Mouse (Mus musculus) neural tube, embryonic 12.5 days (tissue): ENCODE data around the gene Lyrm9. TPM values are rescaled to one million over a fixed set of nuclear protein-coding genes. Genes with fewer than 3 reads are reported as not detected.
"Not testable (repeated sequence)": the region's sequence is repeated elsewhere in the genome, so short reads cannot be mapped to it uniquely, and the experiment has no call there.

ENCODE experiments used
- ATAC-seq: fragments of 200-750 bp; cut with Nextera tagmentation; 2 replicates; pipeline ENCODE4 v1.8.0; 2017; ENCODE audit warnings: low read depth, mild to moderate bottlenecking, moderate TSS enrichment, moderate library complexity; ENCODE audit not compliant: low FRiP score
- H3K27ac ChIP-seq: fragments of 300-500 bp; sonication (generic); 2 replicates; pipeline ENCODE4 v1.5.1; 2016
- H3K27me3 ChIP-seq: fragments of 300-500 bp; sonication (generic); replicated peaks from 2 replicates; pipeline ENCODE4 v1.6.1; 2016; ENCODE audit warnings: mild to moderate bottlenecking
- H3K36me3 ChIP-seq: fragments of 300-500 bp; sonication (generic); 2 replicates; pipeline ENCODE4 v1.6.1; 2016; ENCODE audit warnings: mild to moderate bottlenecking
- H3K4me1 ChIP-seq: fragments of 300-500 bp; sonication (generic); 2 replicates; pipeline ENCODE4 v1.6.1; 2016
- H3K4me2 ChIP-seq: fragments of 300-500 bp; sonication (generic); replicated peaks from 2 replicates; pipeline ENCODE4 v1.6.1; 2016; ENCODE audit warnings: mild to moderate bottlenecking
- H3K4me3 ChIP-seq: fragments of 300-500 bp; sonication (generic); 2 replicates; pipeline ENCODE4 v1.5.1; 2016
- H3K9ac ChIP-seq: fragments of 300-500 bp; sonication (generic); 2 replicates; pipeline ENCODE4 v1.6.1; 2016; ENCODE audit warnings: mild to moderate bottlenecking
- H3K9me3 ChIP-seq: fragments of 300-500 bp; sonication (generic); 2 replicates; pipeline ENCODE4 v1.6.1; 2016; ENCODE audit warnings: mild to moderate bottlenecking
- WGBS: fragments of 180-500 bp; shearing (Covaris S2); methylation state at CpG from one replicate; pipeline ENCODE4 v1.1.7; 2016; 5-methylcytosine and 5-hydroxymethylcytosine counted together
- polyA plus RNA-seq: library from polyadenylated mRNA; unstranded; fragments of >200 nt; fragmentation: Nextera tagmentation; extraction: Ambion mirVana; gene quantifications from 2 replicates; pipeline ENCODE4 v1.2.1, GENCODE M21; 2016

The Lyrm9 gene
- polyA plus RNA-seq, 1 experiment from 2014 or later, result 22.0 TPM

DNA sequence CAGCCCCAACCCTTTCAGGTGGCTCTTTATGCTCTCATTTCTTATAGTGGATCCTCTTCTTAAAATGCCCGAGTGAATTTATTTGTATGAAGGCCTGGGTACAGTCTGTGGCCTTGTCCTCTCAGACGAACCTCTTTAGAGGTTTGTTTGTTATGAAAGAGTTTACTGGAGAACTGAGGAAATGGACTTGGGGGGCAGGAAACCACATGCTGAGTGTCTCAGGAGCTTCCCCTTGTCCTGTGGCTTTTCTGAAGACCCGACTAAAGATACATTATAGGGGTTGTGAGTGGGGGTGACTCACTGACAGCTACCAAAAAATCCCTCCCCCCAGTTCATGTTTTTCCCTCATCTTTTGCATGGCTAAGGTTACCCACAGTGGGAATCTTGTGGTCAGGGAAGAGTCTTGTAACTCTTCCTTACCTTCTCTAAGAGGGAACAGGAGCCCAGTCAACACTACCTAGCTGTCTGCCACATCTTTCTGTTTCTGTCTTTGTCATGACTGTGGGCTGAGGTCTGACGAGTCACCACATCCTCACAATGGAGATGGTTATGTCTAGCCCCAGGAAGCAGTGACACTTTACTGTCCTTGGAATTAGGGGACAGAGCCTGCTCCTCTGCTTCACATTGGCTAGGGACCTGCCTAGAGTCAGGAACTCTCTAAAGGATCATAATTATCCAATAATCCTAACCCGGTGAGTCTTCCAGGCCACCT lies 38.3 kb downstream of the Lyrm9 start:
- H3K36me3 ChIP-seq, result no peaks in the 10 kb centered on the region
- no peaks in the 10 kb centered on the region for H3K9me3 ChIP-seq
- 77% methylated on average over 5 of the region's 5 CpGs for WGBS
- no peak overlapping the region for H3K9ac ChIP-seq
- no peaks in the 10 kb centered on the region for H3K4me1 ChIP-seq
- H3K4me3 ChIP-seq, result no peak overlapping the region
- ATAC-seq, result no peak
- H3K4me2 ChIP-seq, result no peak overlapping the region
- no peaks in the 10 kb centered on the region for H3K27me3 ChIP-seq
- H3K27ac ChIP-seq, result no peak overlapping the region

GRCm38 (mm10) chr11:78865314-78865713 lies 38.9 kb downstream of the Lyrm9 start:
- no peaks in the 10 kb centered on the region for H3K27me3 ChIP-seq
- H3K4me3 ChIP-seq, result no peak overlapping the region
- H3K9ac ChIP-seq, result no peak overlapping the region
- no peaks in the 10 kb centered on the region for H3K9me3 ChIP-seq
- ATAC-seq, result no peak
- H3K4me1 ChIP-seq, result no peaks in the 10 kb centered on the region
- H3K27ac ChIP-seq, result no peak overlapping the region
- no peak overlapping the region for H3K4me2 ChIP-seq
- no peaks in the 10 kb centered on the region for H3K36me3 ChIP-seq
- 88% methylated on average over 2 of the region's 2 CpGs for WGBS

GRCm38 (mm10) chr11:78866486-78866885 lies 40.1 kb downstream of the Lyrm9 start:
- Histone ChIP-seq H3K27ac (no peak overlapping the region), H3K36me3 (no peaks in the 10 kb centered on the region), H3K9me3 (no peaks in the 10 kb centered on the region), H3K9ac (no peak overlapping the region), H3K4me1 (no peaks in the 10 kb centered on the region), H3K27me3 (no peaks in the 10 kb centered on the region), H3K4me3 (no peak overlapping the region), H3K4me2 (no peak overlapping the region)
- WGBS, result 89% methylated on average over 3 of the region's 3 CpGs
- ATAC-seq, result no peak

- Histone ChIP-seq H3K4me2 (no peak overlapping the region), H3K4me3 (no peak overlapping the region), H3K36me3 (no peaks in the 10 kb centered on the region), H3K4me1 (no peaks in the 10 kb centered on the region), H3K9me3 (no peaks in the 10 kb centered on the region), H3K9ac (no peak overlapping the region), H3K27me3 (no peaks in the 10 kb centered on the region), H3K27ac (no peak overlapping the region)
- WGBS, result 63% methylated on average over 3 of the region's 3 CpGs
- ATAC-seq, result no peak
Measured at GRCm38 (mm10) chr11:78867696-78868095, 41.3 kb downstream of the Lyrm9 start.

DNA sequence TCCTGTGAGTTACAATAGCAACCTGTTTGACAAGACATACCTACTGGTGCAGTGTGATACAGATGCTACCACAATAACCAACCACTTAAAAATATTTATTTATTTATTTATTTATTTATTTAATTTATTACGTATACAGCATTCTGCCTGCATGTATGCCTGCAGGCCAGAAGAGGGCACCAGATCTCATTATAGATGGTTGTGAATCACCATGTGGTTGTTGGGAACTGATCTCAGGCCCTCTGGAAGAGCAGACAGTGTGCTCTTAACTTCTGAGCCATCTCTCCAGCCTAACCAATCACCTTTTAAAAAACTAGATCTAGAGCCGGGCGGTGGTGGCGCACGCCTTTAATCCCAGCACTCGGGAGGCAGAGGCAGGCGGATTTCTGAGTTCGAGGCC lies 42.8 kb downstream of the Lyrm9 start:
- H3K36me3 ChIP-seq, H3K9ac ChIP-seq, H3K27ac ChIP-seq, H3K9me3 ChIP-seq, ATAC-seq, H3K27me3 ChIP-seq, H3K4me3 ChIP-seq, H3K4me1 ChIP-seq, H3K4me2 ChIP-seq: not testable (repeated sequence)
- WGBS, result 93% methylated on average over 8 of the region's 8 CpGs

DNA sequence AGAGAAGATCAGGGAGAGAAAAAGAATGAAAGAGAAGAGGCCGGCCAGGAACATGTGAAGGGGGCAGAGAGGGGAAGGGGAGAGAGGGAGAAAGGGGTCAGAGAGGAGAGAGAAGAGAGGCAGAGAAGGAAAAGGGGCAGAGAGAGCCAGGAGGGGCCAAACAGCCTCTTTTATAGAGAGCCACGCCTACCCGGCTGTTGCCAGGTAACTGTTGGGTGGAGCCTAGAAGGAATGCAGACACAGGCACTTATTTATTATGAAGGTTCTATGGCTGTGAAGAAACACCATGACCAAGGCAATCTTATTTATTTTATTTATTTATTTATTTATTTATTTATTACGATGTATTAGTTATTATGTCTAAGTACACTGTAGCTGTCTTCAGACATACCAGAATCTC lies 44.5 kb downstream of the Lyrm9 start:
- Histone ChIP-seq H3K4me1 (no peaks in the 10 kb centered on the region), H3K4me2 (no peak overlapping the region), H3K36me3 (no peaks in the 10 kb centered on the region), H3K4me3 (no peak overlapping the region), H3K27me3 (no peaks in the 10 kb centered on the region), H3K9ac (no peak overlapping the region), H3K9me3 (no peaks in the 10 kb centered on the region), H3K27ac (no peak overlapping the region)
- ATAC-seq, result no peak
- 80% methylated on average over 4 of the region's 4 CpGs for WGBS

- H3K4me2 ChIP-seq, result no peak overlapping the region
- 81% methylated on average over 2 of the region's 2 CpGs for WGBS
- no peak overlapping the region for H3K27ac ChIP-seq
- no peak overlapping the region for H3K9ac ChIP-seq
- no peaks in the 10 kb centered on the region for H3K4me1 ChIP-seq
- no peaks in the 10 kb centered on the region for H3K9me3 ChIP-seq
- H3K4me3 ChIP-seq, result no peak overlapping the region
- no peaks in the 10 kb centered on the region for H3K27me3 ChIP-seq
- no peaks in the 10 kb centered on the region for H3K36me3 ChIP-seq
- no peak for ATAC-seq
Measured at GRCm38 (mm10) chr11:78872782-78873181, 46.4 kb downstream of the Lyrm9 start.

- Histone ChIP-seq H3K9me3 (no peaks in the 10 kb centered on the region), H3K27me3 (no peaks in the 10 kb centered on the region), H3K4me3 (no peak overlapping the region), H3K36me3 (no peaks in the 10 kb centered on the region), H3K4me2 (no peak overlapping the region), H3K9ac (no peak overlapping the region), H3K27ac (no peak overlapping the region), H3K4me1 (no peaks in the 10 kb centered on the region)
- 91% methylated on average over 3 of the region's 3 CpGs for WGBS
- ATAC-seq, result no peak
Measured at GRCm38 (mm10) chr11:78879727-78880126, 53.3 kb downstream of the Lyrm9 start.

DNA sequence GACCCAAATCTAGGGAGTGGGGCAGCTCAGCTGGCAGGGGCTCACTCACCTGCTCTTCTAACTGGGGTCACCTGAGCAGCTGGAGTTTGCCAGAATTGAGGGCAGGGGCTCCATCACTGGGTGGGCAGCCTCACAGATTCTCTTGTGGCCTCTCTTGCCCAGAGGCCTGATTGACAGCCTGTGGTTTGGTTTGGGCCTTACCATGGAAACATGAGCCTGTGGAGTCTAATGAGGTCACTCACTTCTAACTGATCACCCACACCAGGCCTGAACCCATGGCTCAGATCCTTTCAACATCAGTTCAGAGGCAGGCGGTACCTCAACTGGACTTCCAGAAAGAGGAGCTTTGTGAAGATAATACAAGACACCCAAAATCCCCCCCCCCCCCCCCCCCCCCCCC lies 60.3 kb downstream of the Lyrm9 start:
- peaks cover 13% of the 10 kb centered on the region for H3K4me1 ChIP-seq
- H3K4me2 ChIP-seq, result no peak overlapping the region
- no peaks in the 10 kb centered on the region for H3K27me3 ChIP-seq
- 74% methylated on average over 1 of the region's 1 CpGs for WGBS
- no peak overlapping the region for H3K9ac ChIP-seq
- no peak overlapping the region for H3K4me3 ChIP-seq
- no peaks in the 10 kb centered on the region for H3K36me3 ChIP-seq
- H3K27ac ChIP-seq, result no peak overlapping the region
- no peaks in the 10 kb centered on the region for H3K9me3 ChIP-seq
- ATAC-seq, result no peak

- peak; percentile 48; the same call in 1 of the 2 replicates for ATAC-seq
- Histone ChIP-seq H3K4me2 (peak overlapping the region; percentile 24; the same call in 1 of the 2 replicates), H3K27me3 (no peaks in the 10 kb centered on the region), H3K9ac (no peak overlapping the region), H3K36me3 (no peaks in the 10 kb centered on the region), H3K4me3 (no peak overlapping the region), H3K4me1 (peaks cover 13% of the 10 kb centered on the region), H3K9me3 (no peaks in the 10 kb centered on the region), H3K27ac (no peak overlapping the region)
- 41% methylated on average over 9 of the region's 9 CpGs for WGBS
Measured at GRCm38 (mm10) chr11:78887102-78887971, 61.0 kb downstream of the Lyrm9 start.

- H3K9me3 ChIP-seq, result no peaks in the 10 kb centered on the region
- no peak overlapping the region for H3K9ac ChIP-seq
- H3K4me2 ChIP-seq, result no peak overlapping the region
- no peak overlapping the region for H3K4me3 ChIP-seq
- no peaks in the 10 kb centered on the region for H3K36me3 ChIP-seq
- H3K4me1 ChIP-seq, result peaks cover 13% of the 10 kb centered on the region
- ATAC-seq, result no peak
- H3K27ac ChIP-seq, result no peak overlapping the region
- no peaks in the 10 kb centered on the region for H3K27me3 ChIP-seq
- 91% methylated on average over 4 of the region's 4 CpGs for WGBS
Measured at GRCm38 (mm10) chr11:78889156-78889555, 62.8 kb downstream of the Lyrm9 start.
